Mouse (Mus musculus): ENCODE results near the gene Ftl1. TPM values are rescaled to one million over a fixed set of nuclear protein-coding genes. Genes with fewer than 3 reads are reported as not detected.

The Ftl1 gene
- polyA plus RNA-seq, 1 experiment, result 647 TPM

- peak in 1 of 2 experiments; percentile 54 for DNase-seq (ENCODE audit: extremely low spot score in 1 of 2, low spot score in 1 of 2)
Observed at GRCm38 (mm10) chr7:45415636-45416035, 44.0 kb downstream of the Ftl1 start.

DNA sequence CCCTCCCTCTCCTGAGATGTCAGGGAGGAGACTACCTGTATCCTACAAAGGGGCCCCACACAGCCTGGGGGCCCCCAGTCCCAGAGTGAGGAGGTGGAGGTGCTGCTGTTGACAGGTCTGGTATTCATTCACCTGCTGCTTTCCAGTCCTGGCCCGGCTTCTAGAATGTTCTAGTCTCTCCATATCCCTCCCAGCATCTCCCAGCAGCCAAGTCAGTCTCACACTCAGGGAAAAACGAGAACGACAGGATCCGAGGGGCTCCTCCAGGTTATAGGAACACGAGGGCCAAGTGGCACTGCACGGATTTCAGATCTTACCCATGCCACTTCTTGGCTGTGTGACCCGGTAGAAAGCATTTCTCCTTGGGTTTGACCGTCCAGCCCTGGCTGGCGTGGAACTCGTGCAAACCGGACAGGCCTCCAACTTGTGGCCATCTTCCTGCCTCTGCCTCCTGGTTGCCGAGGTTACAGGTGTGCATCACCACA, 44.9 kb downstream of the Ftl1 start:
- DNase-seq (ENCODE audit: extremely low spot score in 1 of 2, low spot score in 1 of 2), result no peak

DNA sequence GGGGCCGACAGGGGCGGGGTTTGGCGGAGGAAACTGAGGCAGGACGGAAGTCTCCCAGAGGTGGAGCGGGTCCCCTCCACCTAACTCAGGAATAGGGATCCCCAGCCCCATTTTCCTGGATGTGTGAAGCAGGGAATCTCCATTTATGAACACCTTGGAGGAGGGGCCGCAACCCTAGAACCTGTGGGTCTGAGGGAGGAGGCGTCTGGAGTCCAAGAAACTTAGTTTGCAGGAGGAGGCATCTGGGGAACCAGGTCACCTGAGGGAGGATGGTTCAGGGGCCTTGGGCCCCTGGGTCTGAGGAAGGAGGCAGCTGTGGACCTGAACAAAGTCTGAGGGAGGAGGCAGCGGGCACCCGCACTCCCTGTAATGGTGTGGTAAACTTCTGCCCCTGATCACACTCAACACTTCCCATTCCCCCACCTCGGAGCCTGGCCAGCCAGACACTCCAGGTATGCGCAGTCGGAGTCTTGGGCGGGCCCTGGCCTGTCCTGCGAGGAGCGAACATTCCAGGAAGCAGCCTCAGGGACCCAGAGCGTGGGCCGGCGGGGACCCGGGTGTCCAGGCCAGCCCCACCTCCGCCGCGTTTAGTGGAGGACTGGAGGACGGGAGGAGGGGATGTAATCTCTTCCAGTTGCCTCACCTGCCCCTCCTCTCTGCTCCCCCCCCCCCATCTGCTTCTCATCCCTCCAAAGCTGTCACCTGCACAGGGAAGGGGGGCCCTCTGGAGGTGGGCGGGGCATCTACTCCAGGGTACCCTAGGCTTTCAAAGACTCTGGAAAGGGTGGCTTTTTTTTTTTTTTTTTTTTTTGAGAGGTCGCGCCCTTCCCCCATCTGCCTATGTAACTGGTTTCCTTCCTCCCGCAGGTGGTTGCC, 45.6 kb downstream of the Ftl1 start:
- DNase-seq (ENCODE audit: extremely low spot score in 1 of 2, low spot score in 1 of 2), result no peak

- no peak for DNase-seq (ENCODE audit: extremely low spot score in 1 of 2, low spot score in 1 of 2)
Observed at GRCm38 (mm10) chr7:45413113-45413863, 46.4 kb downstream of the Ftl1 start, which contains the start of gene Ntf5. TSS of gene Ntf5 (plus strand) at chr7:45413695.

DNA sequence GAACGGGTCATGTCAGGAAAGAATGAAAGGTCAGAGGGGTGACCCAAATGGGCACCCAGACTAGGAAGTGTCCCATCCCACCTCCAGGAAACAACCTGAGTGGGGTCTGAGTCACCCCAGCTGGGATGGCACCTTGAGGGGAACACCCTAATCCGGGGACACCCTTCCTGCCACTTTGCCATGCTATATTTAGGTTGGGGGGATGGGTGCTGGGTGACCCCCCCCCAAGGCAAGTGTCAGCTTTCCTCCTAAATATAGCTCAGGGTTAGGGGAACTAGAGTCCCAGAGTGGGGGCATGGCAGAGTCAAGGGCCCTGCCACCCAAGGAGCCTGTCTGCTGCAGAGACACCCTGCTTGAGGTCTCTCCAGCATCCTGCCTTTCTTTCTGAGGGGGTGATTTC, 47.3 kb downstream of the Ftl1 start:
- DNase-seq (ENCODE audit: extremely low spot score in 1 of 2, low spot score in 1 of 2), result no peak

- DNase-seq (ENCODE audit: extremely low spot score in 1 of 2, low spot score in 1 of 2), result no peak
Observed at GRCm38 (mm10) chr7:45409497-45410163, 50.1 kb downstream of the Ftl1 start.

GRCm38 (mm10) chr7:45408949-45409348, 50.7 kb downstream of the Ftl1 start:
- DNase-seq (ENCODE audit: extremely low spot score in 1 of 2, low spot score in 1 of 2), result no peak

DNA sequence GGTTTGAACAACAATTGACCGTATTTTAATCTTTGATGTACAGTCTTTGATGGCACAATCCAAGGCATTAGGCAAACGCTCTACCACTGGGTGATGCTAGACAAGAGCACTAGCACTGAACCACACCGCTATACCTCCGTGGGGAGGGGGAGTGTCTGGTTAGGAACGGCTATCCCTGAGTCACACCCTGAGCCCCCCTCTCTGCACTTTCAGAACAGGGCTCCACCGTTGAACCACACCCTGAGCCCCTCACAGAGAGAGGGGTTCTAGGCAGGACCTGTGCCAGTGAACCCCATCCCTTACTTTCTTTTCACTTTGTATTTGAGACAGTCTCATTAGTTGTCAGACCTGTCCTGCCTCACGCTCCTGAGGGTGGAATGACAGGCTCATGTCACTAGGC, 51.3 kb downstream of the Ftl1 start:
- DNase-seq (ENCODE audit: extremely low spot score in 1 of 2, low spot score in 1 of 2), result no peak

Other genes with a start within 250 kb of the Ftl1 start
- gene Dkkl1, start 247.7 kb downstream of the Ftl1 start, polyA plus RNA-seq (2012; rRNA removed), result 29.5 and 29.9 TPM in 2 replicates
- 6.0 and 9.6 TPM in 2 replicates for gene Tead2, start 244.1 kb downstream of the Ftl1 start, polyA plus RNA-seq (2012; rRNA removed)
- 10.3 and 11.2 TPM in 2 replicates for gene Cd37, start 220.8 kb downstream of the Ftl1 start, polyA plus RNA-seq (2012; rRNA removed)
- 1.1 and 1.2 TPM in 2 replicates for gene Slc6a16, start 218.8 kb downstream of the Ftl1 start, polyA plus RNA-seq (2012; rRNA removed)
- 0.20 and 0.29 TPM in 2 replicates for gene Slc6a21, start 182.4 kb downstream of the Ftl1 start, polyA plus RNA-seq (2012; rRNA removed)
- 22.6 and 24.5 TPM in 2 replicates for gene Trpm4, start 126.1 kb downstream of the Ftl1 start, polyA plus RNA-seq (2012; rRNA removed)
- 0.60 and 0.61 TPM in 2 replicates for gene Hrc, start 124.6 kb downstream of the Ftl1 start, polyA plus RNA-seq (2012; rRNA removed)
- gene Ppfia3, start 92.9 kb downstream of the Ftl1 start, polyA plus RNA-seq (2012; rRNA removed), result 114 and 126 TPM in 2 replicates
- gene Lin7b, start 89.3 kb downstream of the Ftl1 start, polyA plus RNA-seq (2012; rRNA removed), result 241 and 267 TPM in 2 replicates
- 854 and 909 TPM in 2 replicates for gene Snrnp70, start 64.1 kb downstream of the Ftl1 start, polyA plus RNA-seq (2012; rRNA removed)
- 0.06 TPM in 1 of 2 replicates, not detected in the other for gene Kcna7, start 54.2 kb downstream of the Ftl1 start, polyA plus RNA-seq (2012; rRNA removed)
- gene Ntf5, start 46.2 kb downstream of the Ftl1 start, polyA plus RNA-seq (2012; rRNA removed), result 0.12 and 0.23 TPM in 2 replicates
- gene Lhb, start 39.1 kb downstream of the Ftl1 start, polyA plus RNA-seq (2012; rRNA removed), result not detected in 2 replicates
- 20.5 and 20.9 TPM in 2 replicates for gene Gys1, start 25.0 kb downstream of the Ftl1 start, polyA plus RNA-seq (2012; rRNA removed)
- 46.9 and 47.2 TPM in 2 replicates for gene Ruvbl2, start 21.8 kb downstream of the Ftl1 start, polyA plus RNA-seq (2012; rRNA removed)
- gene Bax, start 7.0 kb upstream of the Ftl1 start, polyA plus RNA-seq (2012; rRNA removed), result 108 and 110 TPM in 2 replicates
- gene Tulp2, start 22.0 kb upstream of the Ftl1 start, polyA plus RNA-seq (2012; rRNA removed), result 0.12 and 0.17 TPM in 2 replicates
- gene Gm45808, start 26.9 kb upstream of the Ftl1 start, polyA plus RNA-seq (2012; rRNA removed), result 0.23 TPM in 1 of 2 replicates, not detected in the other
- 8.0 and 8.8 TPM in 2 replicates for gene Dhdh, start 28.9 kb upstream of the Ftl1 start, polyA plus RNA-seq (2012; rRNA removed)
- 88.5 and 103 TPM in 2 replicates for gene Nucb1, start 50.5 kb upstream of the Ftl1 start, polyA plus RNA-seq (2012; rRNA removed)
- gene Ppp1r15a, start 66.4 kb upstream of the Ftl1 start, polyA plus RNA-seq (2012; rRNA removed), result 19.9 and 20.3 TPM in 2 replicates
- gene Plekha4, start 66.4 kb upstream of the Ftl1 start, polyA plus RNA-seq (2012; rRNA removed), result 5.4 and 8.5 TPM in 2 replicates
- gene Hsd17b14, start 95.0 kb upstream of the Ftl1 start, polyA plus RNA-seq (2012; rRNA removed), result 0.34 and 0.53 TPM in 2 replicates
- gene Bcat2, start 110.3 kb upstream of the Ftl1 start, polyA plus RNA-seq (2012; rRNA removed), result 22.6 and 23.2 TPM in 2 replicates
- gene Fgf21, start 155.6 kb upstream of the Ftl1 start, polyA plus RNA-seq (2012; rRNA removed), result not detected in 2 replicates
- 0.08 TPM in 2 replicates for gene Fut1, start 157.4 kb upstream of the Ftl1 start, polyA plus RNA-seq (2012; rRNA removed)
- 0.08 and 0.10 TPM in 2 replicates for gene Izumo1, start 161.9 kb upstream of the Ftl1 start, polyA plus RNA-seq (2012; rRNA removed)
- gene Rasip1, start 167.6 kb upstream of the Ftl1 start, polyA plus RNA-seq (2012; rRNA removed), result 7.2 and 7.3 TPM in 2 replicates
- gene Mamstr, start 180.1 kb upstream of the Ftl1 start, polyA plus RNA-seq (2012; rRNA removed), result 5.9 and 6.6 TPM in 2 replicates
- 0.13 and 0.16 TPM in 2 replicates for gene Fut2, start 206.5 kb upstream of the Ftl1 start, polyA plus RNA-seq (2012; rRNA removed)
- gene Ntn5, start 224.1 kb upstream of the Ftl1 start, polyA plus RNA-seq (2012; rRNA removed), result 1.7 and 4.7 TPM in 2 replicates
- 1.4 TPM in 2 replicates for gene Sec1, start 234.5 kb upstream of the Ftl1 start, polyA plus RNA-seq (2012; rRNA removed)
- gene Car11, start 240.0 kb upstream of the Ftl1 start, polyA plus RNA-seq (2012; rRNA removed), result 283 and 318 TPM in 2 replicates
- gene Dbp, start 245.2 kb upstream of the Ftl1 start, polyA plus RNA-seq (2012; rRNA removed), result 208 and 221 TPM in 2 replicates

Measured in frontal cortex, adult 2 months (tissue).